Mouse (Mus musculus): ENCODE measurements around the gene Madd. TPM values are rescaled to one million over a fixed set of nuclear protein-coding genes. Genes with fewer than 3 reads are reported as not detected.

Madd gene
- polyA plus RNA-seq, 1 experiment, result 12.2 TPM

GRCm38 (mm10) chr2:91130126-91130525 lies 53.5 kb downstream of the Madd start:
- no peaks in the 10 kb centered on the region for H3K36me3 ChIP-seq (ENCODE audit: control insufficient read depth, insufficient read depth, low read length)
- no peak for TF ChIP-seq CTCF (IDR thresholded peaks at IDR 0.05; ENCODE audit: extremely low read depth, insufficient read length, insufficient replicate concordance, low read depth, low read length)
- no peak for TF ChIP-seq POLR2A (IDR thresholded peaks at IDR 0.05; ENCODE audit: low read depth, low read length)
- 80% methylated on average over 6 of the region's 6 CpGs for WGBS

DNA sequence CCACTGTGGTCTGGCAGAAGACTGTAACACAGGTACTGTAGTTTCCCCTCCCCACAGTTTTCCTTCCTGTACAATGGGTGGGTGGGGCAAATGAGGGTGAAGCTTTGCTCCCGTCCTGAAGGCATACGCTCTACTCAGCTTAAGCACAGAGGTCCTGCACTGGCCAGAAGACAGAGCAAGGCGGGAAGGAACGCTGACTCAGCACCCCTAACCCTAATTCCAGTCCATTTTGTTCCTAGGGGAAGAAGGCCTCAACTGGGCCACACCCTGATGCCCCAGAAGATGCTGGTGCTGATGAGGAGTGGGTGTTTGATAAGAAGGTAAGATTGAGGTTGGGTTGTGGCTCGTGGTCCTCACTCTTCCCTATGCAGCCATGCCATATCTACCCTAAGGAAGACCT lies 54.9 kb downstream of the Madd start:
- H3K27me3 ChIP-seq (ENCODE audit: control insufficient read depth, insufficient read depth, low read length), result no peaks in the 10 kb centered on the region
- no peaks in the 10 kb centered on the region for H3K4me1 ChIP-seq (ENCODE audit: control insufficient read depth, insufficient read depth, insufficient read length, low read length)
- H3K4me3 ChIP-seq (ENCODE audit: low read depth, low read length), result no peak overlapping the region
- no peak for TF ChIP-seq POLR2A (IDR thresholded peaks at IDR 0.05; ENCODE audit: low read depth, low read length)
- TF ChIP-seq CTCF (IDR thresholded peaks at IDR 0.05; ENCODE audit: extremely low read depth, insufficient read length, insufficient replicate concordance, low read depth, low read length), result no peak
- H3K27ac ChIP-seq (ENCODE audit: insufficient read depth, low read depth, low read length), result no peak overlapping the region
- no peaks in the 10 kb centered on the region for H3K36me3 ChIP-seq (ENCODE audit: control insufficient read depth, insufficient read depth, low read length)
- 72% methylated on average over 5 of the region's 5 CpGs for WGBS

More at GRCm38 (mm10) chr2:91130126-91130525, 53.5 kb downstream of the Madd start:
- H3K4me1 ChIP-seq (ENCODE audit: control insufficient read depth, insufficient read depth, insufficient read length, low read length), result no peaks in the 10 kb centered on the region
- no peak overlapping the region for H3K4me3 ChIP-seq (ENCODE audit: low read depth, low read length)
- H3K27me3 ChIP-seq (ENCODE audit: control insufficient read depth, insufficient read depth, low read length), result no peaks in the 10 kb centered on the region
- H3K27ac ChIP-seq (ENCODE audit: insufficient read depth, low read depth, low read length), result no peak overlapping the region

DNA sequence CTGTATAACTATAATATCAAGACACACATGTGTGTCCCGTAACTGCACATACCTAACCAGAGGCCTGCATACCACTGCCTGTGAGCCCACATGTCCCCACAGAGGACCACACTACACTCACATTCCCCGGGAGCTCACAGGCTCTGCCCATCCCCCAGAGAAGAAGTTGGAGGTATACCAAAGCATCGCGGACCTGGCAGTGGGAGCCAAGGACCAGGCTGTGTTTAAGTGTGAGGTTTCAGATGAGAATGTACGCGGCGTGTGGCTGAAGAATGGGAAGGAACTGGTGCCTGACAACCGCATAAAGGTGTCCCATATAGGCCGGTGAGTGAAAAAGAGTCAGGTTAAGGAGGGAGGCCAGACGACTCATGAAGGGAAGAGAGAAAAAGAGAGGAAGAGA lies 58.5 kb downstream of the Madd start:
- 81% methylated on average over 10 of the region's 10 CpGs for WGBS
- H3K36me3 ChIP-seq (ENCODE audit: control insufficient read depth, insufficient read depth, low read length), result no peaks in the 10 kb centered on the region
- no peaks in the 10 kb centered on the region for H3K27me3 ChIP-seq (ENCODE audit: control insufficient read depth, insufficient read depth, low read length)
- no peak for TF ChIP-seq POLR2A (IDR thresholded peaks at IDR 0.05; ENCODE audit: low read depth, low read length)
- no peak for TF ChIP-seq CTCF (IDR thresholded peaks at IDR 0.05; ENCODE audit: extremely low read depth, insufficient read length, insufficient replicate concordance, low read depth, low read length)
- no peaks in the 10 kb centered on the region for H3K4me1 ChIP-seq (ENCODE audit: control insufficient read depth, insufficient read depth, insufficient read length, low read length)
- H3K4me3 ChIP-seq (ENCODE audit: low read depth, low read length), result no peak overlapping the region
- no peak overlapping the region for H3K27ac ChIP-seq (ENCODE audit: insufficient read depth, low read depth, low read length)

GRCm38 (mm10) chr2:91123521-91123920 lies 60.1 kb downstream of the Madd start:
- no peak for TF ChIP-seq CTCF (IDR thresholded peaks at IDR 0.05; ENCODE audit: extremely low read depth, insufficient read length, insufficient replicate concordance, low read depth, low read length)
- no peak for TF ChIP-seq POLR2A (IDR thresholded peaks at IDR 0.05; ENCODE audit: low read depth, low read length)
- WGBS, result 61% methylated on average over 6 of the region's 6 CpGs

DNA sequence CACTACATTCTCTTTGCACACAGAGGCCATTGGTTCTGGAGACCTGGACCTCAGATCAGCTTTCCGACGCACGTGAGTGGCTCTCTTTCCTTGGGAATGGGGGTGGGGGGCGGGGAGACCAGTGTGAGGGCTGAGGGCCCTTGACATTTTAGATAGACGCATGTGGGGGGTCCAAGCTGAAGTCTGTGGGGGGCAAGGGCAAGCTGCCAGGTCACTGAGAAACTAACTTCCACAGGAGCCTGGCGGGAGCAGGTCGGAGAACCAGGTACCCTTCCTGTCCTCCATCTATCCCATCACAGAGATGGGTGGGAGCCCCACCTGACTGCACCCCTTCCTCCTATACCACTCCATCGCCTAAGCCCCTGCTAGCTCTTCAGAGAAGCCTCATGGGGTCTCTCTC lies 62.1 kb downstream of the Madd start:
- Histone ChIP-seq H3K4me1 (ENCODE audit: control insufficient read depth, insufficient read depth, insufficient read length, low read length) (no peaks in the 10 kb centered on the region), H3K27ac (ENCODE audit: insufficient read depth, low read depth, low read length) (no peak overlapping the region), H3K36me3 (ENCODE audit: control insufficient read depth, insufficient read depth, low read length) (no peaks in the 10 kb centered on the region), H3K4me3 (ENCODE audit: low read depth, low read length) (no peak overlapping the region), H3K27me3 (ENCODE audit: control insufficient read depth, insufficient read depth, low read length) (no peaks in the 10 kb centered on the region)
- TF ChIP-seq POLR2A (IDR thresholded peaks at IDR 0.05; ENCODE audit: low read depth, low read length), result no peak
- TF ChIP-seq CTCF (IDR thresholded peaks at IDR 0.05; ENCODE audit: extremely low read depth, insufficient read length, insufficient replicate concordance, low read depth, low read length), result no peak
- WGBS, result 54% methylated on average over 8 of the region's 8 CpGs

More at GRCm38 (mm10) chr2:91123521-91123920, 60.1 kb downstream of the Madd start:
- Histone ChIP-seq H3K4me3 (ENCODE audit: low read depth, low read length) (no peak overlapping the region), H3K27me3 (ENCODE audit: control insufficient read depth, insufficient read depth, low read length) (no peaks in the 10 kb centered on the region), H3K27ac (ENCODE audit: insufficient read depth, low read depth, low read length) (no peak overlapping the region), H3K4me1 (ENCODE audit: control insufficient read depth, insufficient read depth, insufficient read length, low read length) (no peaks in the 10 kb centered on the region), H3K36me3 (ENCODE audit: control insufficient read depth, insufficient read depth, low read length) (no peaks in the 10 kb centered on the region)

GRCm38 (mm10) chr2:91121011-91121410 lies 62.6 kb downstream of the Madd start:
- H3K4me1 ChIP-seq (ENCODE audit: control insufficient read depth, insufficient read depth, insufficient read length, low read length), result no peaks in the 10 kb centered on the region
- WGBS, result 78% methylated on average over 6 of the region's 6 CpGs
- H3K36me3 ChIP-seq (ENCODE audit: control insufficient read depth, insufficient read depth, low read length), result no peaks in the 10 kb centered on the region
- TF ChIP-seq POLR2A (IDR thresholded peaks at IDR 0.05; ENCODE audit: low read depth, low read length) (no peak), CTCF (IDR thresholded peaks at IDR 0.05; ENCODE audit: extremely low read depth, insufficient read length, insufficient replicate concordance, low read depth, low read length) (no peak)
- H3K27ac ChIP-seq (ENCODE audit: insufficient read depth, low read depth, low read length), result no peak overlapping the region
- no peaks in the 10 kb centered on the region for H3K27me3 ChIP-seq (ENCODE audit: control insufficient read depth, insufficient read depth, low read length)
- H3K4me3 ChIP-seq (ENCODE audit: low read depth, low read length), result no peak overlapping the region

DNA sequence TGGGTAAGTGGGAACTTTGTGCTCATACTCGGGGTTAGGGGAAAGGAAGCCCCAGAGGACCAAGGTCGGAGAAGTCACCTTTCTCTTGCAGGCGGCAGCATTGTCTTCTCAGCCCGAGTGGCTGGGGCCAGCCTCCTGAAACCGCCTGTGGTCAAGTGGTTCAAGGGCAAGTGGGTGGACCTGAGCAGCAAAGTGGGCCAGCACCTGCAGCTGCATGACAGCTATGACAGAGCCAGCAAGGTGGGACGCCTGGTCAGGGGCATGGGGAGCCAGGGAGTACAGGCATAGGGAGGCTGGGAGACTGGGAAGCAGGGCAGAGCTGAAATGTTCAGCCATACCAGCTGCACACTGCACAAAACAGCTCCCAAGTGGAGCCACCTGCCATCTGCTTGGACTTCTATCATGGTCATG lies 63.4 kb downstream of the Madd start:
- no peaks in the 10 kb centered on the region for H3K27me3 ChIP-seq (ENCODE audit: control insufficient read depth, insufficient read depth, low read length)
- H3K36me3 ChIP-seq (ENCODE audit: control insufficient read depth, insufficient read depth, low read length), result no peaks in the 10 kb centered on the region
- no peak overlapping the region for H3K27ac ChIP-seq (ENCODE audit: insufficient read depth, low read depth, low read length)
- no peaks in the 10 kb centered on the region for H3K4me1 ChIP-seq (ENCODE audit: control insufficient read depth, insufficient read depth, insufficient read length, low read length)
- no peak overlapping the region for H3K4me3 ChIP-seq (ENCODE audit: low read depth, low read length)
- TF ChIP-seq POLR2A (IDR thresholded peaks at IDR 0.05; ENCODE audit: low read depth, low read length) (no peak), CTCF (IDR thresholded peaks at IDR 0.05; ENCODE audit: extremely low read depth, insufficient read length, insufficient replicate concordance, low read depth, low read length) (no peak)
- WGBS, result 57% methylated on average over 6 of the region's 6 CpGs

- Histone ChIP-seq H3K4me1 (ENCODE audit: control insufficient read depth, insufficient read depth, insufficient read length, low read length) (no peaks in the 10 kb centered on the region), H3K27me3 (ENCODE audit: control insufficient read depth, insufficient read depth, low read length) (no peaks in the 10 kb centered on the region), H3K36me3 (ENCODE audit: control insufficient read depth, insufficient read depth, low read length) (no peaks in the 10 kb centered on the region), H3K4me3 (ENCODE audit: low read depth, low read length) (no peak overlapping the region), H3K27ac (ENCODE audit: insufficient read depth, low read depth, low read length) (no peak overlapping the region)
- TF ChIP-seq CTCF (IDR thresholded peaks at IDR 0.05; ENCODE audit: extremely low read depth, insufficient read length, insufficient replicate concordance, low read depth, low read length) (no peak), POLR2A (IDR thresholded peaks at IDR 0.05; ENCODE audit: low read depth, low read length) (no peak)
- 74% methylated on average over 6 of the region's 6 CpGs for WGBS
These were observed 64.1 kb downstream of the Madd start for GRCm38 (mm10) chr2:91119551-91119950.

All from small intestine, adult 2 months (tissue).